Mouse (Mus musculus): ENCODE measurements around the gene Borcs6. TPM values are rescaled to one million over a fixed set of nuclear protein-coding genes. Genes with fewer than 3 reads are reported as not detected.
A peak's percentile ranks its signal among the peaks of the same experiment; 100 is the strongest.

Gene Borcs6
- polyA plus RNA-seq, 1 experiment from 2014 or later: 20.5 TPM

DNA sequence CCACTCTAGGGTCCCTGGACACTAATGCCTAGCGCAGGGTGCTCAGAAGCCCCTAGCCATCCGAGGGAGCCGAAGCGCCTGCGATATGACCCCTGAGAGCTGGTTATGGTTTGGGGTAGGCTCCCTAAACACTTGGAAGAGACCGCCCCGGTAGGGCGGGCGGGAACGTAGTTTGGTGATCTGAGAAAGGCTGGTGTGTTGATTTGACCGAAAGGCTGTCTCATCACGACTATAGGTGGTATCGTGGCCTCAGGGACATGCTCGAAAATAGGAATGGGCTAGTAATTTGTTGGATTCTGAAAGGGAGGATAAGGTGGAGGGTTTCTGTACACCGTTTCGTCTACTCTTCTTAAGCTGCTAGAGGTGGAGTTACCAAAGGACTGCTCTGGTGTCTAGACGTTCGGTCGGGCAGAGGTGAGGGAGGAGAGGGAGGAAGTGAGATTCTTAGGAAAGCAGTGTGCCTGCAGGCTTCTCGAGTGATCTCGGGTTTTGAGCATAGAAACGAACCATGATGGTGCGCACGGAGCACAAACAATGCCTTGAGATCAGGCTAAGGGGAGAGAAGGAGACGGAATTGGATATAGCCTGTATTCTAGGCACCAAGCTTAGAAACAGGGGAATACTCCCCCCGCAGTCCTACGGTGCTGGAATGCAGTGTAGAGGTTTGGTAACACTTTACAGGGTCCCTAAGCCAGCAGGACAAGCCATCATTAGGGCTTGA lies 36.2 kb downstream of the Borcs6 start:
- peak overlapping the region; percentile 47 for H3K4me3 ChIP-seq
- H3K9me3 ChIP-seq: no peaks in the 10 kb centered on the region
- peak overlapping the region; percentile 46 for H3K9ac ChIP-seq
- peak overlapping the region; percentile 76 for H3K27ac ChIP-seq
- ATAC-seq (replicated peaks): no peak
- H3K4me2 ChIP-seq: peak overlapping the region; percentile 82
- H3K36me3 ChIP-seq (replicated peaks): no peaks in the 10 kb centered on the region; the same call in 1 of the 2 replicates
- 2% methylated on average over 27 of the region's 27 CpGs for WGBS
- peaks cover 68% of the 10 kb centered on the region for H3K4me1 ChIP-seq
- H3K27me3 ChIP-seq (replicated peaks): no peaks in the 10 kb centered on the region

DNA sequence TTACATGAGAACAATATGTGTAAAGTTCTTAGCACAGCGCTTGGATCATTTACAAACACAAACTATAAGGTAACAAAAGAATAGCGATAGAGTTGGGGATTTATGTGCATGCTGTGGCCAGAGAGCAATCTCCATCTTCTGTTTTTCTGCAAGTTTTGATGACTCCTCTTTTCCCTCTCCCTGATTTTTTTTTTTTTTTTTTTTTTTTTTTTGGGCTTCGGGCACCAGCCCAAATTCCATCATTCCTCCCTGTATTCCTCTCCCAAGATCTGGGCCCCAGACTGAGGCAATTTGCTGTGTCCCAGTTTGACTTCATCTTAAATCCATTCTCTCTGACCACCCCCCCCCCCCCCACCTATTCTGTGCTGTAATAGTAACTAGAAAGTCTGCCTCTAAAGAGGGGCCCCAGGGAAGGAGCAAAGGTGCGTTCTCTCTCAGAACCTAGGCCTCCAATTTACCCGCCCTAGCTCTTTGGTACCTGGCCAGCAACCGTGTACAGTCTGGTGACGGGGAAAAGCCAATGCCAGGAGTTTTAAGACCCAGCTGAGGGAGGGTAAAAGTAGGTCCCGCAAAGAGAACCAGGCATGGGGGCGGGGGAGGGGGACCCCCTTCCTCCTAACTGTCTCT lies 37.0 kb downstream of the Borcs6 start:
- Histone ChIP-seq H3K9me3 (no peaks in the 10 kb centered on the region), H3K27ac (peak overlapping the region; percentile 78), H3K4me3 (peak overlapping the region; percentile 47), H3K27me3 (replicated peaks) (no peaks in the 10 kb centered on the region), H3K36me3 (replicated peaks) (no peaks in the 10 kb centered on the region; the same call in 1 of the 2 replicates), H3K4me2 (peak overlapping the region; percentile 82), H3K4me1 (peaks cover 68% of the 10 kb centered on the region), H3K9ac (peak overlapping the region; percentile 2; the same call in 1 of the 2 replicates)
- WGBS: 17% methylated on average over 9 of the region's 9 CpGs
- no peak for ATAC-seq (replicated peaks)

DNA sequence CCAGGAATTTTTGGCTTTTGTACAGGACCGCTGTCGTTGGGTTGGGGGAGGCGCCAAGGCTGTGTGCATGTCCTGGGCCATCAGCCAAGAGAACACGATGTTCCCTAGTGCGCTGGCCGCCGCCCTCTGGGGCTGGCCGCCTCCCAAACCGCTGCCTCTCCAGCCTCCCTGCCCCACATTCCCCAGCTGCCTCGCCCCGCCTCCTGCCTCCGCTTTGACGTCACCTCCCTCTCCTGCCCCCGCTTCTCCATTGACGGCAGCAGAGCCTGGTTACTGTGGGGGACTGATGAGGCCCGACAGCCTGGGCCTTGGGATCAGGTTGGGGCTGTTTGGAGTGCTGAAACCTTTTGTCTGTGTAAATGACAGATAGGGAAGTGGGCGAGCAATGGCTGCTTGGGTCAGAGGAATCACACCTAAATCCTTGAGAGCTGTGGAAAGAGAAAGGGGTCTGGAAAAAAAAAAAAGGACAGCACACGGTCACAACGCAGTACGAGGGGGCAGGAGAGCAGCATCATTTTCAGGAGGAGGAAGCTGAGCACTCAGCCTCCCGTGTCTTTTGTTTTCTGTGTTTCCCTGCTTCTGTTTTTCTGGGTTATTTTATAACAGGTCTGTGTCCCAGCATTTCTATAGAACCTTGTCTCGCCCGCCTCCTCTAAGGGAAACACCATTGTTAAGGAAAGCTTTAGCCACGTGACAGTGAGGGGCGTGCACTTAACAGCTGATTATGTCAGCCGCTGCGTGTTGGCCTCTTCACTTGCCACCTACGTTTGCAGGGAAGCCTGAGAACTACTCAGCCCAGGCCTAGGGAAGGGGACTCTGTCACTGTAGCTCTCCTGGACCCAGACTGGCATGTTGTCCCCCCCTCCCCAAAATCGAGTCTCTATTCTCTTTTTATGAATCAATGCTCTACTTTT lies 37.7 kb downstream of the Borcs6 start:
- WGBS: 3% methylated on average over 29 of the region's 29 CpGs
- peaks cover 68% of the 10 kb centered on the region for H3K4me1 ChIP-seq
- H3K9ac ChIP-seq: peak overlapping the region; percentile 2; the same call in 1 of the 2 replicates
- ATAC-seq (replicated peaks): no peak
- peak overlapping the region; percentile 26 for H3K4me3 ChIP-seq
- peak overlapping the region; percentile 80 for H3K4me2 ChIP-seq
- peaks cover 8% of the 10 kb centered on the region; the same call in 1 of the 2 replicates for H3K36me3 ChIP-seq (replicated peaks)
- peak overlapping the region; percentile 78 for H3K27ac ChIP-seq
- no peaks in the 10 kb centered on the region for H3K9me3 ChIP-seq
- H3K27me3 ChIP-seq (replicated peaks): no peaks in the 10 kb centered on the region

DNA sequence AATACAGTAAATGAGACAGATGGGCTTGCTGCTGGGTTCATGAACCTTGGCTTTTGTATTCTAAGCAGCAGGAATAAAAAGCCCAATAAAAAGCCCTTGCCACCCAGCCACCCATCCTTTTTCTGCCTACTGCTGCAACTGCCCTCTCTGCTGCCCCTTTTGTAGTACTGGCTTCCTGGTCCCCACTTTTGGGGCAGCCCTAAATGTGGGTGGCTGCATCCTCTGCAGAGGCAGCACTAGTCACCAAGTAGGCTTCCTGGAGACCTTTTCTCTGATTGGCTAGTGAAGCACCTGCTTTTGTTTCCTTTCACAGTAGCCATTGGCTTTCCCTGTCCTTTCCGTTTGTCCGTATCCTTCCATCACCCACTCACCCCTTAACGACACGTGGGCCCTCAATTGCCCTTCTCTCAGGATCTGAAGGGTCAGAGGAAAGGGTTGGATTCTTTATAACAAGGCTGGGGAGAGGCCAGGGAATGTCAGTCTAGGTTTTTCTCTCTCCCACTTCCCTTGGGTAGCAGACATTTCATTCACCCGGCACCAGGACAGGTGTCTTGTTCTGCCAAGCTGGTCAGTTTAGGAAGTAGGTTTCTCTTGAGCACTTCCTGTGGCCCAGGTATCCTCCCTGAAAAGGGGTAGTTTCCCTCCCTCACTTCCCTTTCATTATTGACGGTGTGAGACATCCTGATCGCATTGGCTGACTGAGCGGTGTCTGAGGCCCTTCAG lies 38.7 kb downstream of the Borcs6 start:
- no peak for ATAC-seq (replicated peaks)
- Histone ChIP-seq H3K4me2 (peak overlapping the region; percentile 80), H3K27ac (peak overlapping the region; percentile 78), H3K9ac (peak overlapping the region; percentile 56), H3K27me3 (replicated peaks) (no peaks in the 10 kb centered on the region), H3K9me3 (no peaks in the 10 kb centered on the region), H3K4me1 (peaks cover 65% of the 10 kb centered on the region), H3K4me3 (peak overlapping the region; percentile 55), H3K36me3 (replicated peaks) (peaks cover 17% of the 10 kb centered on the region; the same call in 1 of the 2 replicates)
- WGBS: 19% methylated on average over 8 of the region's 8 CpGs

DNA sequence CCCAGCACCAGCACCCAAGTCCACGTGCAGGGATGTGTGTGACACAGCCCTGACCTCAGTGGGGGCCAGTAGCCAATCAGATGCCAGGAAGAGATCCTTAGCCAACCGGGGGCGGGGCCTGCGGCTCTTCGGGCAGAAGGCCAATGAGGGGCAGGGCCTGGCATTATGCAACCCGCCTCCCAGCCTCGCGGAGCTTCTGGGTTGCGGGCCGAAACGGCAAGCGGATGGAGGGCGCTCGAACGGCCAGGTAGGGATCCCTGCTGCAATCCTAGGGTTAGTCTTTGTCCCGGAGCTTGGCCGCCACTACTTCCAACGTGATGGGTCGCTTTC lies 39.2 kb downstream of the Borcs6 start:
- peak; percentile 9; the same call in 1 of the 2 replicates for ATAC-seq (replicated peaks)

DNA sequence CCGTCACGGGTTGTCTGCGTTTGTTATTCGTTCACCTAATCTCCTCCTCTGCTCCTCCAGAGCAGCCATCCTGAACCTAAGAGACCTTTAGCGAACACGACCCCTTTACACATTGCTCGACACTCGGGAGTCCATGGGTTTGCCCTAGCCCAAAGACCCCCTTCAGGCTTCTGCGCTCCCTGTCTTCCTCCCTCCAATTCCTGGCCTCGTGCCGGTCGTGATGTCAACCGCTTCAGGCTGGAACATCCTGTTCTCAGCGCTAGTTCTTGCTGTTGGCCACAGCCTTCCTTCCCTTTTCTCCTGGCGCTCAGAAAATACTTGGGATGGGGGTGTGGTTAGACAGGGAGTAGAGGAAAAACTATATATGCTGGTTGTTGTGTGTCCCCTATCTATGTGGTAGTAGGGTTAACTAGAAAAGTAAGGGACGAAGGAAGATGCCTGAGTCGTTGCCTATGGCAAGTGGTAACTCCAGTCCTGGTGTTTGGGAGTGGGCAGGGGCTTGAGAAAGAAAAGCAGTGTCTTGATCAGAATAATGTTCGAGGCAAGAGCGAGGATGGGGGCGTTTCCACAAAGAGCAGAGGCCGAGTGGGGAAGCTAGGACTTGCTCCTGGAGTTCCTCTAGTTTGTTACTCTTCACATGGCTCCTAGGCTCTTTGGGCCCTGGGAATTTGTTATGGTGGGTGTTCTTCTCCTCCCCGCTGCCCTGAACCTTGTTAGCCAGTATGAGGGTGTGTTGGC lies 39.8 kb downstream of the Borcs6 start:
- Histone ChIP-seq H3K4me3 (peak overlapping the region; percentile 55), H3K9ac (peak overlapping the region; percentile 56), H3K4me1 (peaks cover 61% of the 10 kb centered on the region), H3K27me3 (replicated peaks) (no peaks in the 10 kb centered on the region), H3K9me3 (no peaks in the 10 kb centered on the region), H3K4me2 (peak overlapping the region; percentile 80), H3K27ac (peak overlapping the region; percentile 78), H3K36me3 (replicated peaks) (peaks cover 28% of the 10 kb centered on the region; the same call in 1 of the 2 replicates)
- ATAC-seq (replicated peaks): no peak
- WGBS: 1% methylated on average over 22 of the region's 22 CpGs

More for the DNA sequence above, 39.2 kb downstream of the Borcs6 start:
- H3K4me2 ChIP-seq: peak overlapping the region; percentile 80
- peak overlapping the region; percentile 56 for H3K9ac ChIP-seq
- H3K27me3 ChIP-seq (replicated peaks): no peaks in the 10 kb centered on the region
- H3K9me3 ChIP-seq: no peaks in the 10 kb centered on the region
- peaks cover 22% of the 10 kb centered on the region; the same call in 1 of the 2 replicates for H3K36me3 ChIP-seq (replicated peaks)
- H3K27ac ChIP-seq: peak overlapping the region; percentile 78
- peaks cover 65% of the 10 kb centered on the region for H3K4me1 ChIP-seq
- 1% methylated on average over 19 of the region's 19 CpGs for WGBS
- H3K4me3 ChIP-seq: peak overlapping the region; percentile 55

DNA sequence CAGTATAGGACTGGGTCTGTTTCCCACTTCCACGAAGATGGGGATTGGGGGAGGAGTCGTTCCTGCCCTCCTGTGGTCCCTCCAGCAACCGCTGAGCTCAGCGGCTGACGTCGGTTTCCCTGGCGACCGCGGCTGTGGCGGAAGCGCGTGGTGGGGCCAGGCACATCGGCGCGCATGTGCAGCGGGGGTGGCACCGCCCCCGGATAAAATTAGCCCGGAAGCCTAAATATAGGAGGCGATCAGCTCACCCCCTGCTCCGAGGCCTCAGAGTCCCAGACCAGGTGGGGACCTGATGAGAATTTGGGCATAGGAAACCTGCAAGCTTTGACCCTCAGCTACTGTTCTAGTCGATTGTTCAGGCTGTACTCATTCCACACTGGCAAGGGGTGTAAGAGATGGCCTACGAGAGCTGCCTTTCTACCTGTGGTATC lies 40.4 kb downstream of the Borcs6 start:
- Histone ChIP-seq H3K27me3 (replicated peaks) (no peaks in the 10 kb centered on the region), H3K4me1 (peaks cover 59% of the 10 kb centered on the region), H3K9me3 (no peaks in the 10 kb centered on the region), H3K4me2 (peak overlapping the region; percentile 80), H3K36me3 (replicated peaks) (peaks cover 34% of the 10 kb centered on the region; the same call in 1 of the 2 replicates), H3K9ac (peak overlapping the region; percentile 56), H3K27ac (peak overlapping the region; percentile 78), H3K4me3 (peak overlapping the region; percentile 55)
- WGBS: under 1% methylated on average over 23 of the region's 23 CpGs
- ATAC-seq (replicated peaks): 0 out of 2 replicates have a peak, but pooled peaks have one; percentile 14

DNA sequence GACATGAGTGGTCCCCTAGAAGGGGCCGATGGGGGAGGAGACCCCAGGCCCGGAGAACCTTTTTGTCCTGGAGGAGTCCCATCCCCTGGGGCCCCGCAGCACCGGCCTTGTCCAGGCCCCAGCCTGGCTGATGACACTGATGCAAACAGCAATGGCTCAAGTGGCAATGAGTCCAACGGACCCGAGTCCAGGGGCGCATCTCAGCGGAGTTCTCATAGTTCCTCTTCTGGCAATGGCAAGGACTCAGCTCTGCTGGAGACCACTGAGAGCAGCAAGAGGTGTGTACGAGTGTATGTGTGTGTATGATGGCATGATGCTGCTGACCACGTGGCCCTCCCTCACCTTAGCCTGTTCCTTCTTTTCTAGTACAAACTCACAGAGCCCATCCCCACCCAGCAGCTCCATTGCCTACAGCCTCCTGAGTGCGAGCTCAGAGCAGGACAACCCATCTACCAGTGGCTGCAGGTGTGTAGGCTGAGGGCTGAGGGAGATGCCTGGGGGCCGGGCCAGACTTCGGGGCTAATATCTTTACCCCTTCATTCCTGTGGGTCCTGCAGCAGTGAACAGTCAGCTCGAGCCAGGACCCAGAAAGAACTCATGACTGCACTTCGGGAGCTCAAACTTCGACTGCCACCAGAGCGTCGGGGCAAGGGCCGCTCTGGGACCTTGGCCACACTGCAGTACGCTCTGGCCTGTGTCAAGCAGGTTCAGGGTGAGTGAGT lies 41.3 kb downstream of the Borcs6 start:
- Histone ChIP-seq H3K27me3 (replicated peaks) (no peaks in the 10 kb centered on the region), H3K4me2 (peak overlapping the region; percentile 80), H3K27ac (0 out of 2 replicates have a peak overlapping the region, but pooled peaks have one; percentile 78), H3K4me1 (peaks cover 51% of the 10 kb centered on the region), H3K36me3 (replicated peaks) (peaks cover 39% of the 10 kb centered on the region; the same call in 1 of the 2 replicates), H3K9ac (peak overlapping the region; percentile 56; the same call in 1 of the 2 replicates), H3K9me3 (no peaks in the 10 kb centered on the region), H3K4me3 (peak overlapping the region; percentile 55)
- 93% methylated on average over 20 of the region's 20 CpGs for WGBS
- no peak for ATAC-seq (replicated peaks)

DNA sequence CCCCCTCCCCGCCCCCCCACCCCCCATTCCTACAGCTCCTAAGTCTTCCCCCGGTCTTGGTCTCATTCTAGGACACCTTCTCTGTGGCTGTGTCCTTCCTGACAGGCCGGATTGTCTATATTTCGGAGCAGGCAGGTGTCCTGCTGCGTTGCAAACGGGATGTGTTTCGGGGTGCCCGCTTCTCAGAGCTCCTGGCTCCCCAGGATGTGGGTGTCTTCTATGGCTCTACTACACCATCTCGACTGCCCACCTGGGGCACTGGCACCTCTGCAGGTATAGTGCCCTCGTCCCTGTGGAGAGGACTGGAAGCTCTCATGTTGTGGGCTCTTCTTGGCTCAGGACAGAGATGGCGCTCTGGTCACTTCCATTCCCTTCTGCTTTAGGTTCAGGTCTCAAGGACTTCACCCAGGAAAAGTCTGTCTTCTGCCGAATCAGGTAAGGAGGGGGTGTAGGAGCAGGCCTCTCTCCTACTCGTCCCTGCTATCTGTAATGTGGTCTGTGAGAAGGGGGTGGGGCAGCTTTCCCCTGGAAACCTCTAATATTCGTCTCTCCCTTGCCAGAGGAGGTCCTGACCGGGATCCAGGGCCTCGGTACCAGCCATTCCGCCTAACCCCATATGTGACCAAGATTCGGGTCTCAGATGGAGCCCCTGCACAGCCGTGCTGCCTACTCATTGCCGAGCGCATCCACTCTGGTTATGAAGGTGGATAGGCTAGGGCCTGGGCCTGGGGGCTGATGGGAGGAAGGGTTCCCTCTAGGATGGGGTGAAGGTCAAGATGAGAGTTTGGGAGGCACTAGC lies 42.3 kb downstream of the Borcs6 start:
- Histone ChIP-seq H3K4me2 (no peak overlapping the region), H3K27ac (no peak overlapping the region), H3K9ac (no peak overlapping the region), H3K27me3 (replicated peaks) (no peaks in the 10 kb centered on the region), H3K4me1 (peaks cover 42% of the 10 kb centered on the region), H3K4me3 (no peak overlapping the region), H3K36me3 (replicated peaks) (peaks cover 43% of the 10 kb centered on the region; the same call in 1 of the 2 replicates), H3K9me3 (no peaks in the 10 kb centered on the region)
- no peak for ATAC-seq (replicated peaks)
- WGBS: 91% methylated on average over 21 of the region's 21 CpGs

DNA sequence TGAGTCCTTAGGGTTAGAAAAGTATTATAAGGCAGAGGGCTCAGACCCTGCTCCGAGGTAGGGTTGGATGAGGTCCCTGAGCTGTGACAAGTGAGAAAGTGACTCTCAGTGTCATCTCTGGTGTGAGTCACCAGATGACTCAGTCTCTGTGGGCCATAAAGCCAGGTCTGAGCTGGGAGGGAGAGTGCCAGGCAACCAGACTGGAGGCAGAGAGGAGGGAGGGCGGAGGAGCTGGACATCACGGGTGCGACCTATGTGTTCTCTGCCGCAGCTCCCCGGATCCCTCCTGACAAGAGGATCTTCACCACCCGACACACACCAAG lies 42.8 kb downstream of the Borcs6 start:
- Histone ChIP-seq H3K9me3 (no peaks in the 10 kb centered on the region), H3K27me3 (replicated peaks) (no peaks in the 10 kb centered on the region), H3K27ac (no peak overlapping the region), H3K4me3 (no peak overlapping the region), H3K4me1 (peaks cover 36% of the 10 kb centered on the region), H3K36me3 (replicated peaks) (peaks cover 45% of the 10 kb centered on the region; the same call in 1 of the 2 replicates), H3K4me2 (no peak overlapping the region), H3K9ac (no peak overlapping the region)
- no peak for ATAC-seq (replicated peaks)
- WGBS: 97% methylated on average over 7 of the region's 7 CpGs
